Comparison of ENCODE assay signal across 12 mouse cellular contexts in the genomic region with DNA sequence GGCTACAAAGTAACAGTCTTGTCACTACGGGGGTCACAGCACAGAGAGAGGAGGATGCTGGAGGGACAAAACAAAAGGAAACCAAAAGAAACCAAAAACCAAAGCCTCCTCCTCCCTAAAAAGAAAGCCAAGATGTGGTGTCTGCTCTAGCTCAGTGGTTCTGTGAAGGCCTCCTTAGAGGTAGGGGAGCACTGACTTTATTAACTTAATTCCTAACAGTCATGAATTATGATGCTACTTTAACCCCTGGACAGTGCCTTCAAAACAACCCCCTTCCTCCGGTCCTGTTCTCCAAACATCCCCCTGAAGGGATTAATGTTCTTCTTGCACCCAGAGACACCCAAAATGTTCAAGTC. TPM values are rescaled to one million over a fixed set of nuclear protein-coding genes. Genes with fewer than 3 reads are reported as not detected.
DNase-seq lines count a peak whose midpoint lies in the region; ATAC-seq lines count a peak whose summit lies in the region.
"Had no signal": no experiment of that assay in that cellular context is flagged by ENCODE, and none has a peak within 500 bp of the region (broad histone marks: within the 10 kb centered on the region; RNA-seq: fewer than 3 reads in every experiment).

No protein-coding gene starts in this region.

- H3K9ac ChIP-seq in kidney, embryonic 14.5 days (ENCODE audit: low read depth, low read length): no peak overlapping the region
- H3K9ac ChIP-seq in midbrain, embryonic 11.5 days (ENCODE audit: low read length): no peak overlapping the region
- H3K9ac ChIP-seq in midbrain, embryonic 15.5 days: no peak overlapping the region
- no peak overlapping the region for H3K9ac ChIP-seq in stomach, embryonic 16.5 days (ENCODE audit: low read length)
- H3K9ac ChIP-seq in neural tube, embryonic 15.5 days (replicated peaks): no peak overlapping the region
- H3K9ac ChIP-seq: embryonic facial prominence, embryonic 13.5 days; forebrain, embryonic 12.5 days; heart, embryonic 15.5 days had no signal

- no peaks in the 10 kb centered on the region for H3K9me3 ChIP-seq in kidney, embryonic 14.5 days (ENCODE audit: control insufficient read depth, low read length)
- no peaks in the 10 kb centered on the region for H3K9me3 ChIP-seq in midbrain, embryonic 11.5 days (ENCODE audit: control insufficient read depth, low read length)
- H3K9me3 ChIP-seq in midbrain, embryonic 15.5 days: no peaks in the 10 kb centered on the region
- H3K9me3 ChIP-seq in stomach, embryonic 16.5 days (replicated peaks; ENCODE audit: control insufficient read depth, low read length): no peaks in the 10 kb centered on the region
- H3K9me3 ChIP-seq in neural tube, embryonic 15.5 days (replicated peaks): no peaks in the 10 kb centered on the region
- H3K9me3 ChIP-seq: embryonic facial prominence, embryonic 13.5 days; forebrain, embryonic 12.5 days; heart, embryonic 15.5 days had no signal

- 0 out of 2 replicates have a peak, but pooled peaks cover 8% of the 10 kb centered on the region for H3K4me1 ChIP-seq in kidney, embryonic 14.5 days (ENCODE audit: control insufficient read depth, insufficient read depth, low read length)
- no peaks in the 10 kb centered on the region; the same call in 1 of the 2 replicates for H3K4me1 ChIP-seq in midbrain, embryonic 11.5 days (ENCODE audit: control insufficient read depth, insufficient read depth, low read length)
- no peaks in the 10 kb centered on the region for H3K4me1 ChIP-seq in midbrain, embryonic 15.5 days
- no peaks in the 10 kb centered on the region for H3K4me1 ChIP-seq in stomach, embryonic 16.5 days (ENCODE audit: control insufficient read depth, insufficient read depth, low read length)
- H3K4me1 ChIP-seq in neural tube, embryonic 15.5 days: 0 out of 2 replicates have a peak, but pooled peaks cover 7% of the 10 kb centered on the region
- H3K4me1 ChIP-seq: forebrain, embryonic 12.5 days; heart, embryonic 15.5 days had no signal

- WGBS in kidney, embryonic 14.5 days: 20% methylated on average over 2 of the region's 2 CpGs
- WGBS in midbrain, embryonic 11.5 days: 51% methylated on average over 2 of the region's 2 CpGs
- WGBS in midbrain, embryonic 15.5 days: 44% methylated on average over 2 of the region's 2 CpGs
- 34% methylated on average over 2 of the region's 2 CpGs for WGBS in stomach, embryonic 16.5 days
- WGBS in neural tube, embryonic 15.5 days: 48% methylated on average over 2 of the region's 2 CpGs

- intact Hi-C loops in left cerebral cortex, postnatal 10 days (cut with DNase I): no loop called here

- no peak for DNase-seq in kidney, postnatal 10 days
- peak; percentile 59 for DNase-seq in midbrain, embryonic 11.5 days (ENCODE audit: low spot score, missing footprints)
- no peak for DNase-seq in left cerebral cortex, postnatal 10 days (ENCODE audit: extremely low spot score in 1 of 2, low spot score in 2 of 2)

- H3K27me3 ChIP-seq in kidney, embryonic 14.5 days (ENCODE audit: control insufficient read depth, insufficient read depth, low read length): no peaks in the 10 kb centered on the region
- H3K27me3 ChIP-seq in midbrain, embryonic 11.5 days (ENCODE audit: control insufficient read depth, insufficient read depth, low read length): no peaks in the 10 kb centered on the region
- no peaks in the 10 kb centered on the region for H3K27me3 ChIP-seq in midbrain, embryonic 15.5 days (replicated peaks)
- no peaks in the 10 kb centered on the region for H3K27me3 ChIP-seq in stomach, embryonic 16.5 days (ENCODE audit: control insufficient read depth, insufficient read depth, low read length)
- no peaks in the 10 kb centered on the region for H3K27me3 ChIP-seq in neural tube, embryonic 15.5 days (replicated peaks)
- H3K27me3 ChIP-seq: embryonic facial prominence, embryonic 13.5 days; forebrain, embryonic 12.5 days; heart, embryonic 15.5 days had no signal

- H3K4me2 ChIP-seq in kidney, embryonic 14.5 days (replicated peaks; ENCODE audit: low read depth, low read length): no peak overlapping the region
- H3K4me2 ChIP-seq in midbrain, embryonic 11.5 days: no peak overlapping the region
- no peak overlapping the region for H3K4me2 ChIP-seq in midbrain, embryonic 15.5 days
- no peak overlapping the region for H3K4me2 ChIP-seq in stomach, embryonic 16.5 days (ENCODE audit: low read depth, low read length)
- H3K4me2 ChIP-seq in neural tube, embryonic 15.5 days: no peak overlapping the region
- H3K4me2 ChIP-seq: embryonic facial prominence, embryonic 13.5 days; forebrain, embryonic 12.5 days; heart, embryonic 11.5 days; heart, embryonic 15.5 days had no signal

- no peak overlapping the region for H3K27ac ChIP-seq in kidney, embryonic 14.5 days (ENCODE audit: low read depth, low read length)
- H3K27ac ChIP-seq in midbrain, embryonic 11.5 days (ENCODE audit: low read depth, low read length): no peak overlapping the region
- no peak overlapping the region for H3K27ac ChIP-seq in midbrain, embryonic 15.5 days
- H3K27ac ChIP-seq in stomach, embryonic 16.5 days (ENCODE audit: low read length): peak overlapping the region; percentile 21; the same call in 1 of the 2 replicates
- H3K27ac ChIP-seq in neural tube, embryonic 15.5 days (replicated peaks): no peak overlapping the region
- H3K27ac ChIP-seq: embryonic facial prominence, embryonic 13.5 days; forebrain, embryonic 12.5 days; heart, adult 2 months; heart, embryonic 15.5 days had no signal

- no peak overlapping the region for H3K4me3 ChIP-seq in kidney, embryonic 14.5 days (ENCODE audit: low read length)
- no peak overlapping the region for H3K4me3 ChIP-seq in midbrain, embryonic 11.5 days (ENCODE audit: low read depth, low read length)
- H3K4me3 ChIP-seq in midbrain, embryonic 15.5 days: no peak overlapping the region
- no peak overlapping the region for H3K4me3 ChIP-seq in stomach, embryonic 16.5 days (replicated peaks; ENCODE audit: low read length)
- H3K4me3 ChIP-seq in neural tube, embryonic 15.5 days (replicated peaks): no peak overlapping the region
- H3K4me3 ChIP-seq: embryonic facial prominence, embryonic 13.5 days; forebrain, embryonic 12.5 days; heart, adult 2 months; heart, embryonic 15.5 days had no signal

- no peaks in the 10 kb centered on the region for H3K36me3 ChIP-seq in kidney, embryonic 14.5 days (ENCODE audit: control insufficient read depth, insufficient read depth, low read length)
- no peaks in the 10 kb centered on the region for H3K36me3 ChIP-seq in midbrain, embryonic 11.5 days (ENCODE audit: control insufficient read depth, insufficient read depth, low read length)
- H3K36me3 ChIP-seq in midbrain, embryonic 15.5 days (replicated peaks): no peaks in the 10 kb centered on the region
- no peaks in the 10 kb centered on the region for H3K36me3 ChIP-seq in stomach, embryonic 16.5 days (ENCODE audit: control insufficient read depth, insufficient read depth, low read length)
- peaks cover 7% of the 10 kb centered on the region; the same call in 1 of the 2 replicates for H3K36me3 ChIP-seq in neural tube, embryonic 15.5 days
- H3K36me3 ChIP-seq: heart, embryonic 15.5 days had no signal

- ATAC-seq in kidney, embryonic 14.5 days (ENCODE audit: low FRiP score, low TSS enrichment): peak; percentile 44; the same call in 1 of the 2 replicates
- no peak for ATAC-seq in midbrain, embryonic 11.5 days (ENCODE audit: low FRiP score)
- no peak for ATAC-seq in midbrain, embryonic 15.5 days (replicated peaks)
- no peak for ATAC-seq in stomach, embryonic 16.5 days (ENCODE audit: insufficient read depth, low FRiP score)
- ATAC-seq in neural tube, embryonic 15.5 days (ENCODE audit: low FRiP score): no peak

RNA-seq across cellular contexts. Expression of gene Ubac1, which starts 34.2 kb away (rescaled TPM):
- 80.0 and 94.3 TPM in 2 replicates for polyA plus RNA-seq in kidney, embryonic 14.5 days (2014; fragmentation: Nextera tagmentation; extraction: Ambion mirVana)
- 96.1 and 101 TPM in 2 replicates for polyA plus RNA-seq in midbrain, embryonic 11.5 days (2014; fragmentation: Nextera tagmentation; extraction: Ambion mirVana)
- polyA plus RNA-seq in midbrain, embryonic 15.5 days (2015; fragmentation: Nextera tagmentation; extraction: Ambion mirVana): 132 and 139 TPM in 2 replicates
- 72.6 and 81.4 TPM in 2 replicates for polyA plus RNA-seq in stomach, embryonic 16.5 days (2015; fragmentation: Nextera tagmentation; extraction: Ambion mirVana)
- 10 to 100 TPM; 82.3 to 85.1 TPM for total RNA-seq in left cerebral cortex, postnatal 10 days (2021)
- polyA plus RNA-seq in neural tube, embryonic 15.5 days (2015; fragmentation: Nextera tagmentation; extraction: Ambion mirVana): 138 and 148 TPM in 2 replicates
